Mouse (Mus musculus): ENCODE data around the gene Arfgap3. TPM values are rescaled to one million over a fixed set of nuclear protein-coding genes. Genes with fewer than 3 reads are reported as not detected.
"Not testable (repeated sequence)": the region's sequence is repeated elsewhere in the genome, so short reads cannot be mapped to it uniquely, and the experiment has no call there.

The Arfgap3 gene
- total RNA-seq (2021), result 10 to 100 TPM; 18.9 to 22.3 TPM

DNA sequence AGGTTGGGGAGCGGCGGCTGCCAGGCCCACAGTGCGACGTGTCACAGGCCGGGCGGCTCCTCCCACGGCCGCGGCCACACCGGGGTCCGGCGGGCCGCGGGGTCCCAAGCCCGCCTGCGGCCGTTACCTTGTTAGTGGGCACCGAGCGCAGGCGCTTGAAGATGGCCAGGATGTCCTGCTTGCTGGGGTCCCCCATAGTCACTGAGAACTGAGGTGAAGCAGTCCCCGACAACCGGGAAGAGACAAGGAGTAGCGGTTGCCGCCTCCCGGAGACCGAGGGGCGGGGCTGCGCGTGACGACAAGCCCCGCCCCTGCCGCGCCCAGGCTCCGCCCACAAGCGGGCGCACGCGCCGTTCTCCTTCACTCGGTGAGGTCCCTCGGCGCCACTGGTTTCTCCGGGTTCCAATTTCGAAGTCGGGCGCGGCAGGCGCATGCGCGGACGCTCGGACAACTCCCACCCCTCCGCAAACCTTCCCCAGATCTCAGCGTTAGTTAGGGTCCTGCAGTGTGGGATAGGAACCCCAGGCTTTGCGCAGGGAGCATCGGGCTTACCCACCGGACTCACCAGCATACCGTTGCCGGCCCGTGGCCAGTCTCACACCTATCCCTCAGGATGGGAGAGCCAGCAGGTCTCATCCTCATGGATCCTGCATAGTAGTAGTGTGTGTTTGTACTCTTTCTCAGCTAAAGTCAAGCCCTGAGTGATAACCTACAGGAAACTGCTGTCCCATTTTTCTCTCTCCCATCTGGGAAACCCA, at the start of gene Arfgap3:
Gene Arfgap3 (minus strand): TSS at position 294 of the 758 bp plus-strand sequence.
- intact Hi-C loops (cut with DNase I), result no loop called here
- peak; percentile 93 to 94 for DNase-seq (ENCODE audit: low spot score in 2 of 2)

DNA sequence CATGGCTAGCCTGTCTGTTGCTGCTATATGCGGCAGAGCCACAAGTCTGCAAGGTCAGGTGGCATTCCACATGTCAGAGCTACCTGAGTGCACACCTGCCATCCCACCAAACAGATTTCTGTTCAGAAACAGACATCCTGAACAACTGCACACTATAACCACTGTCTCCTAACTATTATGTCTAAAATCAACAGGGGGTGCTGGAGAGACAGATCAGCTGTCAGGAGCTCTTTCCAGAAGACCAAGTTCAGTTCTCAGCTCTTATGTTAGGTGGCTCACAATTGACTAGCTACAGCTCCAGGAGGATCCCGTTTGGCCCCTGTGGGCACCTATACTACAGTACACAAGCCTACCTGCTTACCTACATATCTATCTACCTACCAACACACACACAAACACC, 42.7 kb upstream of the Arfgap3 start:
- intact Hi-C loops (cut with DNase I), result no loop called here
- DNase-seq (ENCODE audit: low spot score in 2 of 2), result no peak

DNA sequence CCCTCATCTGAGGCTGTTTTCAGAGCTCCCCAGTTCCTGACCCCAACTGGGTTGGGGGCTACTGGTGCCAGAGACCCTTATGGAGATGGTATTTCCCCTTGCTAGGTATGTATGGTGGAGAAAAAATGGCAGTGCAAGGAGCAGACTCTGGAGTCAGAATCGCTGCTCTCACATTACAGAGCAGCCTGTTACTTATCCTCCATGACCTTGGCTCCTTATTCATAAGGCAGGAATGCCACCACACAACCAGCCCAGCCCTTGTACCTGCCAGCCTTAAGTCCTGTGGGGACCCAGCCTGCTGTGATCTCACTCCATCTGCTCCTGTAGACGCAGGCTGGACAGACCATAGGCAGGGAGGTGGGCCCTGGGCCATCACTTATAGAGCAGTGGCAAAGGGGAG, 37.9 kb upstream of the Arfgap3 start:
- intact Hi-C loops (cut with DNase I), result no loop called here
- no peak for DNase-seq (ENCODE audit: low spot score in 2 of 2)

DNA sequence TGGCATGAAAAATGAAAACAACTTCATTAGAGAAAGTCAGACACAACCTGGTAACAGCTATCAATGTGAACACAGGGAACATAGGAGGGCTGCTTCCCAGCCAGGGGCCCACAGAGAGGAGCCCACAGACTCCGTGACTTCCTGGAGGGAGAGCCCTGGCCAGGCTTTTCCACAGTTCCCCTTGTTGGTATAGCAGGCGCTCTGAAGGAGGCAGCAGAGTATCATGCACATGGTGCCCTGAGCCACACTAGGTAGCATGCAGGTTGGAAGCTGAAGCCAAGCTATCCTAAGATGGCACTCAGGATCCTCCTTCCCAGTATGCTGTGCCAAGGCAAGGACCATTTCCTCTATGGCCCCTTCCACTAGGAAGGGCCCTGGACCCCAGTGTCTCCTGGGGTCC, 33.6 kb upstream of the Arfgap3 start:
- no peak for DNase-seq (ENCODE audit: low spot score in 2 of 2)
- intact Hi-C loops (cut with DNase I), result loop anchor here (5.0 kb wide), 1 partner anchor 129 kb away; the partner anchor contains the start of gene Ttll1

DNA sequence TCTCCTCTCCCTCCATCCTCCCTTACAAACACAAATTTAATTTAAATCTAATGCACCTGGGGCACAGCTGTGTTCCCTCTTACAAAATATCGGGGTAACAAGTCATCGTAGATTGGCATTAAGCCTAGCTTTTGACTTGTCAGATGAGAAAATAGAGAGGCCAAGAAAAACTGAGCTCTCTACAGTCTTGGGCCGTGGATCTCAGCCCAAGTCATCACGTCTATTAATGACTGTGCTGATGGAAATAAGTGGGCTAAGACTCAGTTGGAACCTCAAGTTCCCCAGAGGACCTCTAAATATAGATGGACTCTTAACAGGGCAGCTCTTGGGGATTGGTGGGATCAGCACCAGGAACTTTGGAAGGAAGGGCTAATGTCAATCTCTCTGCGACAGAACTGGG, 33.1 kb upstream of the Arfgap3 start:
- intact Hi-C loops (cut with DNase I), result loop anchor here (5.0 kb wide), 1 partner anchor 129 kb away; the partner anchor contains the start of gene Ttll1
- DNase-seq (ENCODE audit: low spot score in 2 of 2), result no peak

DNA sequence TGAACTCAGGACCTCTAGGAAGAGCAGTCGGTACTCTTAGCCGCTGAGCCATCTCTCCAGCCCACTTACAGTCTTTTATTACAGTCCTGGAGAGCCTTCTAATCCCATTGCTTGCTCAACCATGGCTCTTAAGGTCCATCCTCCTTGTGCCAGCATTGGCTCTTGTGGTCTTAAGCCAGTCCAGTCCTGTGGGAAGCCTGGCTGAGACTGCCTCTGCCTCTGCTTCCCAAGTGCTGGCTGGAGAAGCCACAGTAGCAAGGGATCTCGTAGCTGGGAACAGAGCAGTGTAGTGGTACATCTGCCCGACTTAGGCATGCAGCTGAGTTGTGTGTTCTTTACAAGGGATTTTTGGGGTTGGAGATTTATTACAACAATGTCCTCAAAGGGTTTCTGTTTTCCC, 32.4 kb upstream of the Arfgap3 start:
- DNase-seq (ENCODE audit: low spot score in 2 of 2), result no peak
- intact Hi-C loops (cut with DNase I), result loop anchor here (5.0 kb wide), 1 partner anchor 130 kb away; the partner anchor contains the start of gene Ttll1

DNA sequence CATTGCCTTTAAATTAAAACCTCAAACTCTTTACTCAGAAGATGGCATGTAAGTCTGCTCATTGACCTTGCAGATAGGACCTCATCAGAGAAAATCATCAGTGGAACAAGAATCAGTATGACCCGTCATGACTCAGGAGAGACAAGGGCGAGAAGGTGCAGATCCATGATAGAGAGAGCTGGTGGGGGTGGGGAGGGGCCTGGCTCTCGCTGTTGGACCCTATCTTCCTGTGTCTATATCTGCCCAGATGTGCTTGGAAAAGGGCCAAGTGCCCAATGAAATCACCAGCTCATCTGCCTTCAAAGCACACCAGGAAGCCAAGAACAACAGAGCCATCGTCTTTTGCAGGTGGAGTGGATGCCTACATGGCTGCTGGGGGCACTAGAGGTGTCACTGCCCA, 27.1 kb upstream of the Arfgap3 start:
- intact Hi-C loops (cut with DNase I), result no loop called here

DNA sequence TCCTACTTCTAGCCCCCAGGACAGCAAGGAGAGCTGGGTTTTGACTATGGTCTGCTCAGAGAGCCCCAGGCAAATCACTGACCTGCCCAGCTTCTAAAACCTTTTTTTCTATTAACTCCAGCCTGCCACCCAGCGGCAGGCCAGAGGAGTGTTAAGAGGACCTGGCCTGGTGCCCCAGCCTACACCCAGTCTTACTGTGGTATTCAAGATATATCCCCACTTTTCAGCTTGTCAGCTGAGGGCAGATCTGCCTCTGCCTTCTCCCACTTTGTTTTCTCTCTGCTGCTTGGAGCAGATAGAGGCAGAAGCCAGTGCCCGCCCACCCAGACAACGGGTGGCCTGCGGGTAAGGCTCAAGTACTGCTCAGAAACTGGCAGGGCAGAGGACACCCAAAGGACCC, 25.1 kb upstream of the Arfgap3 start:
- peak; percentile 47 to 53 for DNase-seq (ENCODE audit: low spot score in 2 of 2)
- intact Hi-C loops (cut with DNase I), result no loop called here

More for the DNA sequence above, 27.1 kb upstream of the Arfgap3 start:
- no peak for DNase-seq (ENCODE audit: low spot score in 2 of 2)

DNA sequence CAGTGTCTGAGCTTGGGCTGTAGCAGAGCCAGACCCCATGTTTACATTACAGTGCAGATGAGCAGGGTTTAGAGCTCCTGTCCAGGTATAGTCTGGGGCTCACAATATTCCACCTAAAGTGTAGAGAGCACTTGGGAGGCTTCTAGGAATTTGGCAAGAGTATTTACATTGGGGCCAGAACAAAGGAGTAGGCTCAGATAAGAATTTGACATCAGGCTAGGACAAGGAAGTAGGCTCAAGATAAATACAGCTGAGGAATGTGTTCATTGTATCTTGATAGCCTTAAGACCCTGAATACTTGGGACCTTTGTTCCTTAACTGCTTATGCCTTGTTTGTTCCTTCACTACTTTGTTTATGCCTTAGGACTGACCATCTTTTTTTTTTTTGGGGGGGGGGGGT, 24.0 kb upstream of the Arfgap3 start:
- intact Hi-C loops (cut with DNase I), result no loop called here
- DNase-seq (ENCODE audit: low spot score in 2 of 2), result no peak

DNA sequence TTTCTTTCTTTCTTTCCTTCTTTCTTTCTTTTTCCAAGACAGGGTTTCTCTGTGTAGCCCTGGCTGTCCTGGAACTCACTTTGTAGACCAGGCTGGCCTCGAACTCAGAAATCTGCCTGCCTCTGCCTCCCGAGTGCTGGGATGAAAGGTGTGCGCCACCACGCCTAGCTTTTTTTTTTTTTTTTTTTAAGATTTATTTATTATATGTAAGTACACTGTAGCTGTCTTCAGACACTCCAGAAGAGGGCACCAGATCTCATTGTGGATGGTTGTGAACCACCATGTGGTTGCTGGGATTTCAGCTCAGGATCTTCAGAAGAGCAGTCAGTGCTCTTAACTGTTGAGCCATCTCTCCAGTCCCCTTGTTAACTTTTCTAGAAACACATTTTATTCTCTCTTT, 18.7 kb upstream of the Arfgap3 start:
- intact Hi-C loops (cut with DNase I), result loop anchor here (5.0 kb wide), 1 partner anchor 161 kb away; no protein-coding TSS in a partner anchor
- not testable (repeated sequence) for DNase-seq (ENCODE audit: low spot score in 2 of 2)

DNA sequence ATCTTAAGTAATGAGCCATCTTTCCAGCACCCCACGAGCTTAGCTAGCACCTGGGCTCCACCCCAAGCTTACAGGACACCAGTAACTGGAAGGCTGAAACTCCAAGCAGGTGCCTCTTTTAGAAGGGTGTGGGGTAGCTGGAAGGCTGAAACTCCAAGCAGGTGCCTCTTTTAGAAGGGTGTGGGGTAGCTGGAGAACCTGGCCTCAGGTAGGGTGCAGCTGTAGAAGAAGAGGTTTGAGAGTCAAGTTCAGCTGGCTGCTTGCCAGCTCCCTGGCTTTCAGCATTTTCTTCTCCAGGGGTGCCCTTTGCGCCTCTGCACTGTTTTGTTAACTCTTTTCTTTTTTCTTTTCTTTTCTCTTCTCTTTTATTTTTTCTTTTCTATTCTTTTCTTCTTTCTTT, 18.2 kb upstream of the Arfgap3 start:
- no peak for DNase-seq (ENCODE audit: low spot score in 2 of 2)
- intact Hi-C loops (cut with DNase I), result loop anchor here (5.0 kb wide), 1 partner anchor 161 kb away; no protein-coding TSS in a partner anchor

DNA sequence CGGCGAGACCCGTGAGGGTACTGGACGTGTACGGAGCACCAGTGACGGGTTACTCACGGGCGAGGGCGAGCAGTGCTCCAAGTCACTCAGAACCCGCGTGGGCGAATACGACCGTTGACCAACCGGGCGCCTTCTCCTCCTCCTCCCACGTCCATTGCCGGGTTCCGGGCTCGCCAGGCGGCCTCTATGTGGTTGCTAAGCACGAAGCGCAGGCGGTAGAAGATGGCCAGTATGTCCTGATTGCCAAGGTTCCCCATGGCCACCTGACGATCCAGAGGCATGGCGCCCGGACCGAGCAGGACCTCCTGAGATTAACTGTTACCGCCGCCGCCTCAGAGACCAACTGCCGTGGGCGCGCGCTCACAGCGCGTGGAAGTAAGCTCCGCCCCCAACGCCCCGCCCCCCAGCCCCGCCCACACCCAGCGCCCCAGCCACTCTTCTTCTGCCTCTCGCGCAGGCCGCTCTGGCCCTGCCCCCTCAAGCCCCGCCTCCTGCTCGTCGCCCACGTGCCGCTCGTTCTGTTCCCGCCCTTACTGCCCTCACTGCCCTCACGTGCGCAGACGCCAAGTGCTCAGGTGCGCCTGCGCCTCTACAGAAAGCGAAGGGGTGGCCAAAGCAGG, 17.0 kb upstream of the Arfgap3 start:
- peak; percentile 37 to 47 for DNase-seq (ENCODE audit: low spot score in 2 of 2)
- intact Hi-C loops (cut with DNase I), result loop anchor here (5.0 kb wide), 1 partner anchor 160 kb away; no protein-coding TSS in a partner anchor

DNA sequence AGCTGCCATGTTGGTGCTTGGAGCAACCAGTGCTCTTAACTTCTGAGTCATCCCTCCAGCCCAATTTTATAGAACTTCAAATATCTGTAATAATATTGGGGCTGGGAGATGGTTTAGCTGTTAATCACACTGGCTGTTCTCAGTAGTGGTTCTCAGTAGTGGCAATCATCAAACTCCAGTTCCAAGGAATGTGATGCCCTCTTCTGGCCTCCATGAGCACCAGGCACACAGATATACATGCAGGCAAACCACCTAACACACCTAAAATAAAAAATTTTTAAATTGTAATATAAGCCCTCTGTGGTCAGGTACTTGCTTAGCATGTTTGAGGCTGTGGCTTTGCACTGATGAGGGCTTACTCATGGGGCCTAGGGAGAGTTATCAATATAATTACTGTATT, 15.7 kb upstream of the Arfgap3 start:
- intact Hi-C loops (cut with DNase I), result loop anchor here (5.0 kb wide), 1 partner anchor 158 kb away; no protein-coding TSS in a partner anchor
- DNase-seq (ENCODE audit: low spot score in 2 of 2), result no peak

DNA sequence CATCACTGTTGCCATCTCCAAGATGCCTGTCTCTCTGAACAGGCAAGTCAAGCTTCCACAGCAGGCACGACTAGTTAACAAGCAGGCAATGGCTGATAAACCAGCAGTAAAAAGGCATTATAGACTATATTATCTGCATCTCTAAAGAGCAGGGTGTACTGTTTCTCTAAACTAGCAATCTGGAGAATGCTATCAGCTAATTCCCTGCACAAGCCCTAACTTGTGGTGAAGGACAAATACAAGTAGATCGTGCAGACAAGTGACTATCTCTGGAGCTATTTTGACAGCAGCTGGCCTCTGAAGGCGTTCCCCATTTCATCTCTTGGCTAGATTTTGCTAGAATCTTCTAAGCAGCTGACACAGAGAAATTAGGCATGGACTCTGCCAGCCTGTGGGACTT, 14.1 kb upstream of the Arfgap3 start:
- intact Hi-C loops (cut with DNase I), result no loop called here
- DNase-seq (ENCODE audit: low spot score in 2 of 2), result no peak

DNA sequence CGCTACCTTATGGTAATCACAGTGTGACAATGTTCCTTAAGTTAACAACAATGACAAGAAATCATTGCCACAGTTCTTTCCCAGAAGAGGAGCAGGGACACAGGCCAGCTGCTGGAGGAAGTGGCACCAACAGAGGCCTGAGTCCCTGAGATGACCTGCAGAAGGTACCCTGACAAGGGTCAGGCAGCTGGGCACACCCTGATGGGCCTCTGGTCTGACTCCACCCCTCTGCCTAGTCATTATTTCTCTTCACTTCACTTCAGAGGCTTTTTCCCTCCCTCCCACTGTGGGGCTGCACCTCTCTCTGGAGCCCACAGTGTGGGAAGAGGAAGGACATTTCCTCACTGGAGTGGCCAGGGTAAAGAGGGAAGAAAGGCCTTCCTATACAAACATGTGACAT, 12.8 kb upstream of the Arfgap3 start:
- intact Hi-C loops (cut with DNase I); DNase-seq (ENCODE audit: low spot score in 2 of 2): not testable (repeated sequence)

DNA sequence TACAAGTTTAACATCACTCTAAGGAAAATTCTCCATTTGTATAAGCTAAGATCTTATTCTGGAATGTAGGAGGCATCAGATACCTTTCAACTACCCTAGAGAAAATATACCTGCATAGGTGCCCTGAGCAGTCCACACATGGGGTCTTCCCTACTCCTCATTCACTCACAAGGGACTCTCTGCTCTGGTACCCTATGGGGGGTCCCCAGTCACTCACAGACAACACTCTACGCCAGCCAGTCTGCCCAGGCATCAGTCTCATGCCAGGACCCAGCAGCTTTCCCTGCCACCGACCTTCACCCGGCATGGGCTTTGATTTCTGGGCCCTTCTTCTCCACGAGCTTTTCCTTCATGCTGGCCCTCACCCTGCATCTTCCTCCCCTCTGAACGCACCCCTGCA, 10.9 kb upstream of the Arfgap3 start:
- intact Hi-C loops (cut with DNase I); DNase-seq (ENCODE audit: low spot score in 2 of 2): not testable (repeated sequence)

DNA sequence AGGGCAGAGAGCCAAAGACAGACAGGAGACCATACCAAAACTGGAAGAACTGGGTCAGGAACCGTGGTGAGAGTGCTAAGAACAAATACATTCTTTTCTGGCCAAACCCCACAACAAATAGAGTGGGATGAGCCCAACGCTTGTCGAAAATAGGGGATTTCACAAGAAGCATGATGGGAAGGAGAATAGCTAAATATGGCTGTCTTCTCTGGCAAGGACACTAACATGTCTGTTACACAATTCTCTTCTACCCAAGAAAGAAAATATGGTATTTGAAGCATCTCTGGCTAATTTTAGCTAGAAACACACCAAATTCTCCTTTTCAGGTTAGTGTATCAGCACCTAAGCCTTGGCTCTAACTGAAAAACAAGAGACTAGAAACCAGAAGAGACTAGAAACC, 10.1 kb upstream of the Arfgap3 start:
- no peak for DNase-seq (ENCODE audit: low spot score in 2 of 2)

DNA sequence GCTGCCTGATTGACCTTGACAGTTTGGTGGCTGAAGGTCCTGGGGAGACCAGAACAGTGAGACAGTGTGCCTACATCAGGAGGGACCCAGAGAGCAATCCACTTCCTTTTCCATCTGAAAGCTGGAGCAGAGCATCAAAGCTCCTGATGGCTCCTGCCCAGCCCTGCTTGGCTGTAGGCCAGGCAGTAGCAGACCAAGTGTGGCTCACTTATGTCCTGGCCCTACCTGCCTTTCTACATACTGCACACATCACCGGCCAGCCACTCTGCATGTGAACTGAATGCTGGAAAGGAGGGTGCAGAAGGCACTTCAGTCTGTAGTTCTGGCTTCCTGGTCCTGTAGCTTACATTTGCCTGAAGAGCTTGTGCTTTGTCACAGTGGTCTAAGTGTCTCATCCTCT, 8.4 kb upstream of the Arfgap3 start:
- intact Hi-C loops (cut with DNase I), result no loop called here
- DNase-seq (ENCODE audit: low spot score in 2 of 2), result no peak

More for the DNA sequence above, 10.1 kb upstream of the Arfgap3 start:
- intact Hi-C loops (cut with DNase I), result no loop called here

DNA sequence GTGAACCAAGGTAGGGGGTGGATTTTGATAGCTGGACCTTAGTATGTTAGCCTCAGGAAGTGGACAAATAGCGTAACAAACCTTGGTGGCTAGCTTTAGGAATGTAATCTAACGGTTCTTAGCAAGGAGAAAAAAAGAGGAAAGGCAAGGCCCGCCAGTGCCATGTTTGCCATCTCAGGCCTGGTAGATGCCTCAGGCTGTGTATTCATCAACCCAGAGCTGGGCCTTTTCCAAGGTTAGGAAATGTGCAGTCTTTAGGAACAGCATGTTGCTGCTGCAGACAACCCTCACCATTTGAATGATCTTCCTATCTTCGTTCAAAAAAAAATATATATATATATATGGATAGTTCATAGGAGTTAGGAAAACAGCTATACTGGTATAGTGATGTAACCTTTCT, 1.5 kb upstream of the Arfgap3 start:
- no peak for DNase-seq (ENCODE audit: low spot score in 2 of 2)
- intact Hi-C loops (cut with DNase I), result no loop called here

DNA sequence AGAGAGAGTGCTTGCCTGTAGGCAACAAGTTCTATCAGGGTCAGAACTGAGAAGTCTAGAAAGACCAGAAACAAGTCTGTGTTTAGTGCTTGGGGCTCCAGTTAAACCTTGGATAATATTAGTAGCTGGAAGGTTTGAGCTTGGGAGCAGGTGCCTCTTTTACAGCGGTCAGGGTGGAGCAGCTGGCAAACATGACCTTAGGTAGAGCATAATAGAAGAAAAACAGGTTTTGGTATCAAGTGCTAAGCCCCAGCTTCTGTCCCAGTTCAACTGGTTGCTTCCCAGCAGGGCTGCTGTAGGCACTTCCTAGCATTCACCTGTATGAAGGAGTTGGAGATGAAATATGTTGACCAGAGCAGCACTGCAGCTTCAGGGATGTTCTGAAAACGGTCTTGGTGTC, 812 bp upstream of the Arfgap3 start:
- intact Hi-C loops (cut with DNase I), result no loop called here
- no peak for DNase-seq (ENCODE audit: low spot score in 2 of 2)
